Mouse (Mus musculus) skeletal muscle tissue, adult 2 months (tissue): ENCODE data around the gene 1700042G07Rik.
A peak's percentile ranks its signal among the peaks of the same experiment; 100 is the strongest.

Source experiments
- DNase-seq: peaks from one replicate; pipeline ENCODE4 v3.0.0-alpha.2; 2012; ENCODE audit warnings: low read depth, low spot score

Gene 1700042G07Rik

DNA sequence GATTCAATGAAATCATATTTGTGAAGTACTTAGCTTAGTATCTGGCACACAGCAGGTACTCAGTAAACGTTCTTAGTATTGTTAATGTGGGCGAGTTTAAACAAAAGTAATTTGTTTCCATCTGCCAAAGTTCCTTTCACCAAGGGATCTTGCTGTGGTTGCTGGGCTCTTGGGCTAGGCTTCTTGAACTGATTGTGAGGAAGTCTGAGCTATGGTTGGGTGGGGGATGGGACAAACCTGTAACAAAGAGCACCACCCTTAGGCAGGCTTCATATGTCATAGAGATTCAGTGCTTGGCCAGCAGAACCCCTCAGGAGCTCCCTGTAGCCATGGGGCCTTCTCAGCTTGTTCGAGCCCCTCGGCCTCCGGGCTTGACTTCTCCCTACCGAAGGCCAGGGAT lies at the start of gene 1700042G07Rik, which contains the start of gene Gm49337:
TSS of gene 1700042G07Rik (plus strand) at position 301 of the 400 bp plus-strand sequence.
TSS of gene Gm49337 (plus strand) at position 313 of the 400 bp plus-strand sequence.
- DNase-seq = no peak

DNA sequence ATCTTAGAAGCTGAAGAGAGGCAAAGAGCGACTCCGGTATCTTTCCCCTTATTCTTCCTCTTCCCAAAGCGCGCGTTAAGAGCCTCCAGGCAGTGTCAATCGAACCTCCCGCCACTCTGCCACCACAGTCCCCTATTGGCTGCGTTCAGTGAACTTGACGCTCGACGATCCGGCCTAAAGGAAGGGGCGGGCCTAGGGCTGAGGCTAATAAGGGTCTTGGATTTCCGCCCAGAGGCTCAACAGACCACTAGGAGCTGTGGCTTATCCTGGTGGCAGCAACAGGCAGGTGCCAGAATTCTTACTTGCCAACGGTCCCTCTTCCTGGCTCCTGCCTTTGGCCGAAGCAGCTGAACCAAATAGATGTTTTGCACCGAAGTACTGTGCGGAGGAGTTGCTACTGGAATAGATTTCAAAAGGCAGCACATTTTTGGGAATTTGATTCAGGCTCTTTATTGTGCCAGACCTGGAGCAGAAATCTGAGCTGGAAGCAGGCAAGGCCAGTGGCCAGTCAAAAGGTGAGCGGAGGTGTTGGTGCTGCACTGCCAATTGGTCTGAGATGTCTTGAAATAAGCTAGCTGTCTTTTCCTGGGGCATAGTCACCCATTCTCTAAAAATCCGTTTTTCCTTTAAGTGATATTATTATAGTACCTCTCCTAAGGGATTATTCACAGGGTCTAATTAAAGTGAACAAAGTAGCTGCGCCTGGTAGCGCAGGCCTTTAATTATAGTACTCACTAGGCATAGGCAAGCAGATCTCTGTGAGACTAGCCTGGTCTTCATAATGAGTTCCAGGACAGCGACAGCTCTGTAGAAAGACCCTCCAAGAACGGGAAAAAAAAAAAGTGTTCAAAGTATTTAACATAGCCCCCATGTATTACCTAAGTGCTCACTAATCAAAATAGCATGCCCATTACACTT lies 49.3 kb upstream of the 1700042G07Rik start, which contains the start of the genes Rad54l and Pomgnt1:
TSS of gene Rad54l (minus strand) at position 89 of the 918 bp plus-strand sequence.
TSS of gene Pomgnt1 (plus strand) at position 239 of the 918 bp plus-strand sequence.
- peak; percentile 81 for DNase-seq

GRCm38 (mm10) chr4:116125803-116126386 lies 47.3 kb upstream of the 1700042G07Rik start:
- no peak for DNase-seq

DNA sequence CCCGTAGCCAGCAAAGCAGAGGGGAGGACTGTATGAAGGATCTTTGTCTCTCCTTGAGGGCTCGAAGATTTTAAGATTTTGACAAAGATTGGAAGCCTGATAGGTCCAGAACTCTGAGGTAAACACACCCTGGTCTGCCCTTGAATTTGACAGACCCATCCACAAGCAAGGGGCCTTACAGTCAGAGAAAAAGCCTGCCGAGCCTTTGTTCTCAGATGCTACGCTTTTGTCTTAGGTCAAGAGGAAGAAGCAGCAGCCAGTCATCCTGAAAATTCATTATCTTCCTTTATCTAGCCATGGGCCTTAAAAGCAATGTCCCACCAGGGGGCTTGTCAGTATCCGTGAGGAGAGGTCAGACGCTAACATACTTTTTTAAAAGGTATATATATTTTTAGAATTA lies 45.2 kb upstream of the 1700042G07Rik start:
- no peak for DNase-seq

DNA sequence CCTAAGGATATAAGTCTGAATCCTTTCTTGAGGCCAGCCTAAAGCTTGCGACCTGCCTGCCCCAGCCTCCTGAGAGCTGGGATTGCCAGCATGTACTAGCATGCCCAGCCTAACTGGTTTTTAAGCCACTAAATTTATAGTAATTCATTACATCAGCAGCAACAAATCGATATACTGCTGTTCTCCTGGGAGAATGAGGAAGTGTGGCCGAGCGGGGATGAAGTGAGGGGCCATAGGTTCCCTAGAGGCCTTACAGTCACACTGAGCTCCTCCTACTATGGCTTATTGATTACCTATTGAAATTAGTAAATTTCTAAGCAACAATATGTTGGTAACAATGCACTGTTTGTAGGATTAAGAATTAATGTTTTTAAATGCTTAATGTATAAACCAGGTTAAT lies 40.0 kb upstream of the 1700042G07Rik start:
- DNase-seq = no peak

- DNase-seq = no peak
Measured at GRCm38 (mm10) chr4:116134990-116135389, 38.2 kb upstream of the 1700042G07Rik start.

GRCm38 (mm10) chr4:116137421-116137996 lies 35.7 kb upstream of the 1700042G07Rik start:
- DNase-seq = no peak

GRCm38 (mm10) chr4:116140801-116141574 lies 32.2 kb upstream of the 1700042G07Rik start:
- no peak for DNase-seq

DNA sequence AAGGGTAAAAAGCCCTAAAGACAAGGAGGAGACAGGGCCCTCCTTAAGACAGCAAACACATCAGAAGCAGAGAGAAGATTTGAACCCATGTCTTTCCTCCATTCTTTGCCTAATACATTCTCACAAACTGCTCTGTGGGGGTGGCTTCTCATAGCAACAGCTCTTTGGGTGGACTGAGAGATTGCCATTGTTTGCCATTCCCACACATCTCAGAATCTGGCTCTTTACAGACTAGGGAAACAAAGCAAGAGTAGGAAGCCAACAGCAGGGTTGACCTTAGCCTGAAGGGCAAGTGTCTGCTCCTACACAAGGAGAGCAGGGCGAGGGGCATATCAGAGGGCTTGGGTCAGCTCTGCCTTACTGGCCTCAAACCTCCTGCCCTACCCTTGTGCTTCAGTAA lies 31.4 kb upstream of the 1700042G07Rik start:
- no peak for DNase-seq

- no peak for DNase-seq
Measured at GRCm38 (mm10) chr4:116142269-116142668, 30.9 kb upstream of the 1700042G07Rik start.

DNA sequence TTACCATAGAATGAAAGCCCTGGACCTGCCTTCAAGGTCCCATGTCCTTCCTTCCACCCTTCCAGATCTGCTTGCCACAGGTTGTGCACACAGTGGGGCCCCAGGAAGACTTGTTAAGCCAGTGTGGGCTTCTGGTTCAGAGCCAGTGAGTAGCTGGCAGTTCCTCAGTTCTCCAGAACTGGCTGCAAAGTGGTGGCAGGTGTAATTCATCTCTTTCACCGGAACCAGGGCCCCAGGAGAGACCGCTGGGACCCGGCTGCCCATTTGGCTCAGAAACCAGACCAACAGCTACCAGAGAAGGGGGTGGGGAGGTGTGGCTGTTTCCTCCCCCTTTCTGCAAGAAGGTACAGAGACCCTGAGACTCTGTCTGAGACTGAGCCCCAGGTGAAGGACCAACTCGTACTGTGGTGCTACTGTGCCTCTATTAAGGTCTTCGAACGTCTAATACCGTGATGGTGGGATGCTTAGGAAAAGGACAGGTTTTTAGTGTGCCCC lies 29.8 kb upstream of the 1700042G07Rik start:
- DNase-seq = no peak

GRCm38 (mm10) chr4:116143891-116144717 lies 29.1 kb upstream of the 1700042G07Rik start:
- DNase-seq = no peak

GRCm38 (mm10) chr4:116149812-116150155 lies 23.4 kb upstream of the 1700042G07Rik start:
- no peak for DNase-seq

- peak; percentile 52 for DNase-seq
Measured at GRCm38 (mm10) chr4:116150156-116150861, 22.9 kb upstream of the 1700042G07Rik start.

- DNase-seq = no peak
Measured at GRCm38 (mm10) chr4:116150862-116151221, 22.3 kb upstream of the 1700042G07Rik start.

- DNase-seq = no peak
Measured at GRCm38 (mm10) chr4:116151238-116151637, 21.9 kb upstream of the 1700042G07Rik start, which contains the start of gene Lurap1. TSS of gene Lurap1 (minus strand) at chr4:116151338.

DNA sequence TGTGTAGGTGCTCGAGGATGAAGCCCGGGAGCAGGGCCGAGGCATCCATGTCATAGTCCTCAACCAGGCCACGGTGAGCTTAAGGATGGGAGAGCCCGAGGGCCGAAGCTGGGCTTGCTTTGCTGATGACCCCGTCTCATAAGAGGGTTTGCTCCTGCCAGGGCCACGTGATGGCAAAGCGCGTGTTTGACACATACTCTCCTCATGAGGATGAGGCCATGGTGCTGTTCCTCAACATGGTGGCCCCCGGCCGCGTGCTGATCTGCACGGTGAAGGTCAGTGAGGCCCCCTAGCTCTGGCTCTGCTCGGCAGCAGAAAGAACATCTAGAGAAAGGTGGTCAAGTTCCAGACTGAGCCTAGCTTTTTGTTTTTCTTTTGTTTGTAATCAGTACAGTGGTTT lies 20.5 kb upstream of the 1700042G07Rik start:
- no peak for DNase-seq

- no peak for DNase-seq
Measured at GRCm38 (mm10) chr4:116157882-116158281, 15.3 kb upstream of the 1700042G07Rik start.

DNA sequence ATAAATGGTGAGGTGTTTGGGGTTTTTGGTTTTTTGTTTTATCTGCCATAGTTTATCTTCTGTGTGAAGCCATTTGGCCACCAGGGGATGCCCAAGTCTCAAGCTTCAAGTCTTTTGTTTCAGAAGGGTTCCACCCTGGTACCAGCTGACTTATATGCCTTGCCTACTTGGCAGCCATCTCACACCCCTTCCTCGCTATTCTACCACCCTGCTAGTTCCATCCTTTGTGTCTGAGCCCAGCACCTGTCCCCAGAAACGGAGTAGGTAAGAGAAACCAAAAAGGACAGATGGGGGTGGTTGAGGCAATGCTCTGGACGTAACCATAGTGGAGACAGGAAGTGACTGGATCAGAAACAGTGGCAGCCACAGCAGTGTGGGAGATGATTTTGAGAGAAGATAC lies 13.3 kb upstream of the 1700042G07Rik start:
- DNase-seq = no peak

- DNase-seq = no peak
Measured at GRCm38 (mm10) chr4:116160769-116161168, 12.4 kb upstream of the 1700042G07Rik start.
